Mouse (Mus musculus) midbrain, embryonic 11.5 days (tissue): Measurements from ENCODE around the gene 1600014C10Rik. TPM values are rescaled to one million over a fixed set of nuclear protein-coding genes. Genes with fewer than 3 reads are reported as not detected.

Experiments
- ATAC-seq: fragments of 200-750 bp; cut with Nextera tagmentation; 2 replicates; pipeline ENCODE4 v1.8.0; 2017; ENCODE audit warnings: moderate TSS enrichment, moderate library complexity; ENCODE audit not compliant: low FRiP score
- DNase-seq: peaks from one replicate; pipeline ENCODE4 v3.0.0; 2015; ENCODE audit warnings: low spot score; ENCODE audit errors: missing footprints
- H3K27ac ChIP-seq: fragments of 300-500 bp; sonication (generic); 2 replicates; pipeline ENCODE4 v1.5.1; 2014; ENCODE audit warnings: low read depth, low read length
- H3K27me3 ChIP-seq: fragments of 300-500 bp; sonication (generic); 2 replicates; pipeline ENCODE4 v1.6.1; 2014; ENCODE audit warnings: mild to moderate bottlenecking, low read length, moderate library complexity, mixed read lengths; ENCODE audit not compliant: control insufficient read depth, insufficient read depth
- H3K36me3 ChIP-seq: fragments of 300-500 bp; sonication (generic); 2 replicates; pipeline ENCODE4 v1.6.1; 2014; ENCODE audit warnings: mild to moderate bottlenecking, low read length, moderate library complexity, mixed read lengths; ENCODE audit not compliant: control insufficient read depth, insufficient read depth
- H3K4me1 ChIP-seq: fragments of 300-500 bp; sonication (generic); 2 replicates; pipeline ENCODE4 v1.6.1; 2014; ENCODE audit warnings: low read length; ENCODE audit not compliant: control insufficient read depth, insufficient read depth
- H3K4me2 ChIP-seq: fragments of 300-500 bp; sonication (generic); 2 replicates; pipeline ENCODE4 v1.6.1; 2014; ENCODE audit warnings: mild to moderate bottlenecking, moderate library complexity
- H3K4me3 ChIP-seq: fragments of 300-500 bp; sonication (generic); 2 replicates; pipeline ENCODE4 v1.5.1; 2014; ENCODE audit warnings: low read depth, low read length
- H3K9ac ChIP-seq: fragments of 300-500 bp; sonication (generic); 2 replicates; pipeline ENCODE4 v1.6.1; 2014; ENCODE audit warnings: low read length
- H3K9me3 ChIP-seq: fragments of 300-500 bp; sonication (generic); 2 replicates; pipeline ENCODE4 v1.6.1; 2016; ENCODE audit warnings: low read length; ENCODE audit not compliant: control insufficient read depth
- WGBS: fragments of 180-500 bp; shearing (Covaris S2); extraction: QIAGEN DNeasy Blood & Tissue Kit; methylation state at CpG from one replicate; pipeline ENCODE4 v1.1.7; 2014; 5-methylcytosine and 5-hydroxymethylcytosine counted together
- polyA plus RNA-seq: library from polyadenylated mRNA; unstranded; fragments of >200 nt; fragmentation: Nextera tagmentation; extraction: Ambion mirVana; gene quantifications from 2 replicates; pipeline ENCODE4 v1.2.1, GENCODE M21; 2014

Gene 1600014C10Rik
- polyA plus RNA-seq, 1 experiment from 2014 or later = 17.2 TPM

GRCm38 (mm10) chr7:38189136-38189982, 6.3 kb downstream of the 1600014C10Rik start:
- WGBS = 84% methylated on average over 15 of the region's 15 CpGs
- Histone ChIP-seq H3K4me2 (no peak overlapping the region), H3K36me3 (no peaks in the 10 kb centered on the region), H3K4me3 (no peak overlapping the region), H3K9ac (no peak overlapping the region), H3K4me1 (no peaks in the 10 kb centered on the region), H3K9me3 (no peaks in the 10 kb centered on the region), H3K27ac (no peak overlapping the region), H3K27me3 (no peaks in the 10 kb centered on the region)
- DNase-seq (no peak), ATAC-seq (no peak)

DNA sequence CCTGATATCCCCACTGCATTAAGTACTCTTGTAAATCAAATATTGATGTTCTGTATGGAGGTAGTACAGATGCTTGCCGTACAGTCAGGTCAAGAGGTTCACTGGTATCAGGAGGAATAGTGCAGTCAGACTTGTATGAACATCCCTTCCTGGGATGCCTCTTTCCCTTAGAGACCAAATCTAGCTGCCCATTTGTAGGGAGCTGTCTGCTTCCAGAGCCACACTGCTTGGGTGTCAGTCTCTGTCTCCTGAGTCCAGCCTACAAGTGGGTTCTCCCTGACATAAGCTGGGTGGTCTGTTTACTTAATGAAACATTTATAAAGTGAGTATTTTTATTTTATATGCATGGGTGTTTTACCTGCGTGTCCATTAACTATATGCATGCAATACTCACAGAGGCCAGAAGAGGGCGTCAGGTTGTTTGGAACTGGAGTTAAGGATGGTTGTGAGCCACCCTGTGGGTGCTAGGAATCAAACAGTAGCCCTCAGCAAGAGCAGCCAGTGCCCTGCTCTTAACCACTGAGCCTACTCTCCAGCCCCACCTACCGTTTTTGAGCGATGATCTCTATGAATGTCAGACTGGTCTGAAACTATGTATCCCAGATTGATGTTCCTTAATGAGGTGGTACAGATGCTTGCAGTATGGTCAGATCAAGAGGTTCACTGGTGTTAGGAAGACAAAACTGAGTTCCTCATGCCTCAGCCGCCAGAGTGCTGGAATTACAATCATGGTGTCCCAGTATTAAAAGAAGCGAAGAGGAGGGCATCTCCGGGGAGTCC, 7.2 kb downstream of the 1600014C10Rik start:
- ATAC-seq (no peak), DNase-seq (peak; percentile 77)
- no peaks in the 10 kb centered on the region for H3K4me1 ChIP-seq
- WGBS = 93% methylated on average over 8 of the region's 8 CpGs
- no peaks in the 10 kb centered on the region for H3K9me3 ChIP-seq
- H3K9ac ChIP-seq = no peak overlapping the region
- no peaks in the 10 kb centered on the region for H3K27me3 ChIP-seq
- no peaks in the 10 kb centered on the region for H3K36me3 ChIP-seq
- H3K4me3 ChIP-seq = no peak overlapping the region
- no peak overlapping the region for H3K4me2 ChIP-seq
- no peak overlapping the region for H3K27ac ChIP-seq

DNA sequence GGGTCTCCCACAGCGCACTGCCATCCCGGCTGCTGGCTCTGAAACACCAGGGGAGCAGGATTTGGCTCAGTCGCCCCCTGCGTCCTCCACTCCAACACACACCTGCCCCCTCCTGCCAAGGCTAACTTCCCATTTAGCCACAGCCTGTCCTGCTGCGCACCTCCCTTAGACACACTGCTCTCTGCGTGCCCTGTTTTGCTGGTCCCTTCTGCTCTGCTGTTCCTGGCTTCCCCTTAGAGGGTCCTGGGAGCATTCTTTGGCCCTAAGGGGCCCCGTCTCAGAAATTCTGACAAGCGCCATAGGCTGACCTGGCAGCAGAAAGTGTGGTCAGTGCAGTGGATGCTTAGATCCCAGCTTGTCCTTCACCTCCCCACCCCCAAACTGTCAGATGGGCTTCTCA, 8.1 kb downstream of the 1600014C10Rik start:
- Histone ChIP-seq H3K27ac (no peak overlapping the region), H3K27me3 (no peaks in the 10 kb centered on the region), H3K9me3 (no peaks in the 10 kb centered on the region), H3K4me1 (no peaks in the 10 kb centered on the region), H3K4me2 (no peak overlapping the region), H3K9ac (no peak overlapping the region), H3K36me3 (no peaks in the 10 kb centered on the region), H3K4me3 (no peak overlapping the region)
- DNase-seq (no peak), ATAC-seq (no peak)
- WGBS = 52% methylated on average over 8 of the region's 8 CpGs

DNA sequence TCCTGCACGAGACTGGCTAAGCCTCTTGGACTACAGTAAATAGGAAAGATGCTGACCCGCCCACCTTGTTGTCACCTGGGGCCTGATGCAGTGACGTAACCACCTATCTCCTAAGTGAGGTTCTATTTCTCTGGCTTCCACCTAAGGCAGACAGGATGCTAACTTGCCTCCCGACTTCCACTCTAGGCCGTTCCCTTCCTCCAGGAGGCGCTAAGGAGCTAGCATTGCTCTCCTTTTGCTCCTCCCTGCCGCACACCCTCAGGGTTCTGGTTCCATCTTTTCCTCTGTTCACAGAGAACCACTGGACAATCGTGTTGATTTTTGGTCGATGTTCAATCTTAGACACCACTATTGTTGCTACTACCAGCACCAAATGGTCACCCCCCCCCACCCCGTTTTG, 8.6 kb downstream of the 1600014C10Rik start:
- no peaks in the 10 kb centered on the region for H3K4me1 ChIP-seq
- no peak overlapping the region for H3K27ac ChIP-seq
- no peaks in the 10 kb centered on the region for H3K27me3 ChIP-seq
- no peak overlapping the region for H3K4me3 ChIP-seq
- 47% methylated on average over 10 of the region's 10 CpGs for WGBS
- H3K36me3 ChIP-seq = no peaks in the 10 kb centered on the region
- ATAC-seq (no peak; the same call in 1 of the 2 replicates), DNase-seq (no peak)
- no peak overlapping the region for H3K4me2 ChIP-seq
- H3K9ac ChIP-seq = no peak overlapping the region
- no peaks in the 10 kb centered on the region for H3K9me3 ChIP-seq

GRCm38 (mm10) chr7:38199907-38200605, 17.0 kb downstream of the 1600014C10Rik start:
- peaks cover 2% of the 10 kb centered on the region; the same call in 1 of the 2 replicates for H3K9me3 ChIP-seq
- 73% methylated on average over 8 of the region's 8 CpGs for WGBS
- H3K4me1 ChIP-seq = no peaks in the 10 kb centered on the region
- DNase-seq = no peak
- no peaks in the 10 kb centered on the region for H3K27me3 ChIP-seq
- no peaks in the 10 kb centered on the region for H3K36me3 ChIP-seq
- peak overlapping the region; percentile 53 for H3K4me2 ChIP-seq
- H3K4me3 ChIP-seq = no peak overlapping the region; the same call in 1 of the 2 replicates
- H3K9ac ChIP-seq = peak overlapping the region; percentile 43; the same call in 1 of the 2 replicates
- H3K27ac ChIP-seq = no peak overlapping the region
- no peak for ATAC-seq

- Histone ChIP-seq H3K9me3 (peaks cover 2% of the 10 kb centered on the region; the same call in 1 of the 2 replicates), H3K4me1 (no peaks in the 10 kb centered on the region), H3K27me3 (no peaks in the 10 kb centered on the region), H3K27ac (no peak overlapping the region), H3K36me3 (no peaks in the 10 kb centered on the region), H3K4me2 (peak overlapping the region; percentile 53), H3K4me3 (peak overlapping the region; percentile 15), H3K9ac (peak overlapping the region; percentile 43)
- DNase-seq (peak; percentile 99), ATAC-seq (peak; percentile 94)
- WGBS = 7% methylated on average over 28 of the region's 28 CpGs
Measured at GRCm38 (mm10) chr7:38200606-38201289, 17.7 kb downstream of the 1600014C10Rik start.

GRCm38 (mm10) chr7:38201290-38201658, 18.3 kb downstream of the 1600014C10Rik start:
- H3K4me2 ChIP-seq = no peak overlapping the region

DNA sequence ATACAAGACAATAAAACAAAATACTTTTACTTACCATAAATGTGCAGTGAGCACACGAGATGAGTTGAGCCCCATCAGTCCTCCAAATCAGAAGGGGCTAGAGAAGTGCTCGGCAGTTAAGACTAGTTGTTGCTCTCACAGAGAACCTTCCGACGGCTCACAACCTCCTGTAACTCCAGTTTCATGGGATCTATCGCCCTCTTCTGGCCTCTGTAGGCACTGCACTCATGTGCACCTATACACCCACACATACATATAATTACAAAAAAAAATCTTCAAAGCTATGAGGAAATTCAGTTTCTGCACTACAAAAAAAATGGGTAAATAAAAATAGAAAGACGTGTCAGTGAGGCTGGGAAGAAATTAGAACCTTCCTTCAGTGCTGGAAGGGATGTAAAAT, 21.3 kb downstream of the 1600014C10Rik start:
- H3K4me1 ChIP-seq = no peaks in the 10 kb centered on the region
- ATAC-seq = no peak
- WGBS = 90% methylated on average over 6 of the region's 6 CpGs

More at GRCm38 (mm10) chr7:38201290-38201658, 18.3 kb downstream of the 1600014C10Rik start:
- Histone ChIP-seq H3K9ac (no peak overlapping the region), H3K9me3 (peaks cover 2% of the 10 kb centered on the region; the same call in 1 of the 2 replicates), H3K27ac (no peak overlapping the region), H3K4me1 (no peaks in the 10 kb centered on the region), H3K4me3 (no peak overlapping the region), H3K27me3 (no peaks in the 10 kb centered on the region), H3K36me3 (no peaks in the 10 kb centered on the region)
- 54% methylated on average over 3 of the region's 3 CpGs for WGBS
- no peak for DNase-seq
- ATAC-seq = no peak

More for the DNA sequence above, 21.3 kb downstream of the 1600014C10Rik start:
- DNase-seq = no peak
- H3K4me3 ChIP-seq = no peak overlapping the region
- no peak overlapping the region for H3K9ac ChIP-seq
- no peaks in the 10 kb centered on the region for H3K27me3 ChIP-seq
- H3K9me3 ChIP-seq = peaks cover 2% of the 10 kb centered on the region; the same call in 1 of the 2 replicates
- H3K27ac ChIP-seq = no peak overlapping the region
- no peak overlapping the region for H3K4me2 ChIP-seq
- H3K36me3 ChIP-seq = no peaks in the 10 kb centered on the region
